Mouse (Mus musculus) CH12.LX (cell line): ENCODE measurements around the gene Zswim8. TPM values are rescaled to one million over a fixed set of nuclear protein-coding genes. Genes with fewer than 3 reads are reported as not detected.
A peak's percentile ranks its signal among the peaks of the same experiment; 100 is the strongest.

Source experiments
- DNase-seq: peaks from one replicate; pipeline ENCODE4 v3.0.0-alpha.2; 2013; ENCODE audit errors: extremely low read depth
- H3K27ac ChIP-seq: 2 replicates; pipeline ENCODE4 v1.5.1; 2012; ENCODE audit warnings: low read depth, mild to moderate bottlenecking, control low read depth, moderate library complexity; ENCODE audit not compliant: insufficient read depth
- H3K27me3 ChIP-seq: replicated peaks from 2 replicates; pipeline ENCODE3; 2012; ENCODE audit warnings: inconsistent platforms
- H3K36me3 ChIP-seq, 2 experiments: replicated peaks in 1 of 2; 2 replicates each; pipeline versions ENCODE3 to v1.6.1; 2012; ENCODE audit warnings: inconsistent platforms in 1 of 2, low read length in 1 of 2, mild to moderate bottlenecking in 1 of 2, mixed read lengths in 1 of 2, moderate library complexity in 1 of 2; ENCODE audit not compliant: control insufficient read depth in 1 of 2, insufficient read depth in 1 of 2
- H3K4me1 ChIP-seq, 2 experiments: 2 replicates each; pipeline ENCODE4 v1.6.1; 2012; ENCODE audit warnings: inconsistent platforms in 1 of 2, moderate library complexity in 1 of 2; ENCODE audit not compliant: insufficient read depth in 2 of 2, control insufficient read depth in 1 of 2
- H3K4me2 ChIP-seq: 2 replicates; pipeline ENCODE4 v1.6.1; 2012; ENCODE audit warnings: low read depth, mild to moderate bottlenecking, control low read depth; ENCODE audit not compliant: poor library complexity, insufficient read depth, severe bottlenecking
- H3K4me3 ChIP-seq, 3 experiments: fragments of 150-350 bp in 1 of 3; sonication (generic) in 1 of 3; replicated peaks in 1 of 3; 2 replicates each; pipeline versions ENCODE3 to v1.5.1; 2011 to 2012; ENCODE audit warnings: low read depth in 2 of 3, low read length in 2 of 3, mild to moderate bottlenecking in 2 of 3, moderate library complexity in 2 of 3, control low read depth in 1 of 3, improper control_type of control experiment in 1 of 3, inconsistent platforms in 1 of 3, mixed read lengths in 1 of 3; ENCODE audit not compliant: poor library complexity in 1 of 3
- H3K79me2 ChIP-seq: replicated peaks from 2 replicates; pipeline ENCODE4 v1.6.1; 2012; ENCODE audit warnings: mild to moderate bottlenecking, moderate library complexity; ENCODE audit not compliant: control insufficient read depth, poor library complexity, insufficient read depth, severe bottlenecking; ENCODE audit errors: extremely low read depth
- H3K9ac ChIP-seq: 2 replicates; pipeline ENCODE4 v1.6.1; 2012; ENCODE audit warnings: low read depth, mild to moderate bottlenecking, control low read depth, moderate library complexity; ENCODE audit not compliant: insufficient read depth
- H3K9me3 ChIP-seq: replicated peaks from 2 replicates; pipeline ENCODE3; 2012; ENCODE audit warnings: low read length, inconsistent platforms, mixed read lengths
- BHLHE40 ChIP-seq: IDR thresholded peaks from 2 replicates; pipeline ENCODE4 v1.6.1; 2011; ENCODE audit warnings: mild to moderate bottlenecking, low read depth, low read length, improper control_type of control experiment
- CHD2 ChIP-seq: IDR thresholded peaks from 2 replicates; pipeline ENCODE4 v1.6.1; 2011; ENCODE audit warnings: low read length, improper control_type of control experiment
- ELF1 ChIP-seq: IDR thresholded peaks from 2 replicates; pipeline ENCODE4 v1.6.1; 2014; ENCODE audit warnings: low read depth, mild to moderate bottlenecking, inconsistent platforms, low read length, improper control_type of control experiment
- EP300 ChIP-seq: IDR thresholded peaks from 2 replicates; pipeline ENCODE4 v1.6.1; 2011; ENCODE audit warnings: low read length, improper control_type of control experiment
- ETS1 ChIP-seq: conservative IDR thresholded peaks from 2 replicates; pipeline ENCODE4 v1.6.1; 2012; ENCODE audit warnings: low read depth, mild to moderate bottlenecking, inconsistent platforms, low read length, improper control_type of control experiment, moderate library complexity
- GABPA ChIP-seq: IDR thresholded peaks from 2 replicates; pipeline ENCODE4 v1.6.1; 2012; ENCODE audit warnings: low read depth, low read length, improper control_type of control experiment, inconsistent platforms; ENCODE audit not compliant: insufficient replicate concordance
- JUN ChIP-seq: IDR thresholded peaks from 2 replicates; pipeline ENCODE4 v1.6.1; 2011; ENCODE audit warnings: low read depth, mild to moderate bottlenecking, low read length, improper control_type of control experiment, moderate library complexity; ENCODE audit not compliant: insufficient read depth
- JUND ChIP-seq: conservative IDR thresholded peaks from 2 replicates; pipeline ENCODE4 v1.6.1; 2011; ENCODE audit warnings: low read depth, low read length, improper control_type of control experiment
- MAFK ChIP-seq: IDR thresholded peaks from 2 replicates; pipeline ENCODE4 v1.6.1; 2011; ENCODE audit warnings: low read length, improper control_type of control experiment; ENCODE audit not compliant: insufficient replicate concordance
- MAZ ChIP-seq: IDR thresholded peaks from 2 replicates; pipeline ENCODE4 v1.6.1; 2012; ENCODE audit warnings: low read depth, mild to moderate bottlenecking, inconsistent platforms, low read length, improper control_type of control experiment, moderate library complexity
- MXI1 ChIP-seq: IDR thresholded peaks from 2 replicates; pipeline ENCODE4 v1.6.1; 2011; ENCODE audit warnings: mild to moderate bottlenecking, low read depth, low read length, improper control_type of control experiment
- MYC ChIP-seq: IDR thresholded peaks from 2 replicates; pipeline ENCODE4 v1.6.1; 2011; ENCODE audit warnings: low read depth, mild to moderate bottlenecking, improper control_type of control experiment, low read length
- NRF1 ChIP-seq: IDR thresholded peaks from 2 replicates; pipeline ENCODE4 v1.6.1; 2014; ENCODE audit warnings: low read depth, mild to moderate bottlenecking, inconsistent platforms, low read length, improper control_type of control experiment, moderate library complexity
- PAX5 ChIP-seq: IDR thresholded peaks from 2 replicates; pipeline ENCODE4 v1.6.1; 2012; ENCODE audit warnings: low read length, inconsistent platforms, mixed read lengths
- POLR2AphosphoS2 ChIP-seq: IDR thresholded peaks from 2 replicates; pipeline ENCODE4 v1.6.1; 2011; ENCODE audit warnings: low read depth, low read length, improper control_type of control experiment
- RAD21 ChIP-seq: IDR thresholded peaks from 2 replicates; pipeline ENCODE4 v1.6.1; 2011; ENCODE audit warnings: low read depth, mild to moderate bottlenecking, low read length, improper control_type of control experiment, moderate library complexity
- RCOR1 ChIP-seq: conservative IDR thresholded peaks from 2 replicates; pipeline ENCODE4 v1.6.1; 2012; ENCODE audit warnings: low read depth, mild to moderate bottlenecking, inconsistent platforms, low read length, improper control_type of control experiment
- SIN3A ChIP-seq: IDR thresholded peaks from 2 replicates; pipeline ENCODE4 v1.6.1; 2012; ENCODE audit warnings: low read length, improper control_type of control experiment, inconsistent platforms
- SMC3 ChIP-seq: IDR thresholded peaks from 2 replicates; pipeline ENCODE4 v1.6.1; 2011; ENCODE audit warnings: low read depth, low read length, improper control_type of control experiment
- TBP ChIP-seq: conservative IDR thresholded peaks from 2 replicates; pipeline ENCODE4 v1.6.1; 2011; ENCODE audit warnings: low read depth, low read length, improper control_type of control experiment
- TCF12 ChIP-seq: IDR thresholded peaks from 2 replicates; pipeline ENCODE4 v1.6.1; 2014; ENCODE audit warnings: low read depth, mild to moderate bottlenecking, inconsistent platforms, low read length, improper control_type of control experiment
- UBTF ChIP-seq: IDR thresholded peaks from 2 replicates; pipeline ENCODE4 v1.6.1; 2012; ENCODE audit warnings: low read depth, mild to moderate bottlenecking, inconsistent platforms, low read length, improper control_type of control experiment, moderate library complexity
- USF2 ChIP-seq: conservative IDR thresholded peaks from 2 replicates; pipeline ENCODE4 v1.6.1; 2011; ENCODE audit warnings: low read depth, low read length, improper control_type of control experiment
- ZMIZ1 ChIP-seq: IDR thresholded peaks from 2 replicates; pipeline ENCODE4 v1.6.1; 2012; ENCODE audit warnings: low read depth, mild to moderate bottlenecking, inconsistent platforms, low read length, improper control_type of control experiment
- ZNF384 ChIP-seq: IDR thresholded peaks from 2 replicates; pipeline ENCODE4 v1.6.1; 2012; ENCODE audit warnings: low read depth, low read length, improper control_type of control experiment, inconsistent platforms
- dilution Hi-C: fragments of 300-500 bp; cut with MboI; formaldehyde crosslinking; loops from 2 replicates; pipeline ENCODE4 v1.14.3; 2020; ENCODE audit warnings: low sequenced_read_pairs; ENCODE audit not compliant: extremely low pct_unique_long_range_greater_than_20kb, extremely low pct_ligation_motif_present
- in situ Hi-C: fragments of 300-500 bp; cut with MboI; formaldehyde crosslinking; loops from 3 replicates; pipeline ENCODE4 v1.14.3; 2019; ENCODE audit warnings: low sequenced_read_pairs, low pct_ligation_motif_present, low pct_unique_long_range_greater_than_20kb, mixed read lengths
- polyA plus RNA-seq: library from polyadenylated mRNA; unstranded; fragments of >175 nt; gene quantifications from 2 replicates; pipeline ENCODE4 v1.2.1, GENCODE M21; 2012; ENCODE audit warnings: low read depth; ENCODE audit not compliant: insufficient read length
- total RNA-seq, 2 experiments: library from RNA; depleted of rRNA; stranded (reverse); fragments of 300-350 nt in 1 of 2; fragments of >200 nt in 1 of 2; gene quantifications; 2 replicates each; pipeline ENCODE4 v1.2.3; 2012 to 2014

Zswim8 gene
- total and polyA plus RNA-seq, 3 experiments, result 9.5 to 39.6 (median 22.6) TPM

DNA sequence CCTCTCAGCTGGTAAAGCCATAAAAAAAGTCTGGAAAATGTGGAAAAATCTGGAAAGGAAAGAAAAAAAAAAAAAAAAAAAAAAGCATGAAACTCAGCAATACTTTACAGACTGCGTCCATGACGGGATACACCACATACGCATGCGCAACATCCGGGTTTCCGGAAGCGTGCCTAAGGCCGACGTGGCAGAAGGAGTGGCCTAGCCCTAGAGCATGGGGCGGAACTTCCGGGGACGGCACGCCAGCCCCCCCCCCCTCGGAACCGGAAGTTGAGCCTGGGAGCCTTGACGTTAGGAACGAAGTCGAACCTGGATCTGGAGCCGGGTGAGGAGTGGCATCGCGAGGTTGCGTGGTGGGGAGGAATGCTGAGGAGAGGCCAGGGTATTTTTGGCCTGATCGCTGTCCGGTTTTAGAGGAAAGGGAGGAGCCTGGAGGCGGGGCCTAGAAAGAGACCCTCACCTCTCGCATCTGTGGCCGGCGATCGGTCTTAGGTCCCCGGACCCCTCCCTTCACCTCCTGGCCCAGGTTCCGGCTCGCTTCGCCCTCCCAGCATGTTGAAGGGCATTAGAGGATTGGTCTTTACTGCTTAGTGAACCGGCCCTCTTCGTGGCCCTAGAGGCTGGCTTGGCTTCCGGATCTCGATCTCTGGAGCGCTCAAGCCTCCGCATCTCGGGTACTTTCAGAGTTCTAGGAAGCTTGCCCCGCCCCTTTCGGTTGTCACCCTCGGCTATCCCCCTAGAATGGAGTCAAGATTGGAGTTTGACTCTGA, 33.1 kb upstream of the Zswim8 start, which contains the start of gene Sec24c (continued):
- TF ChIP-seq CHD2 (peak; percentile 80), UBTF (no peak), NRF1 (peak; percentile 97), MXI1 (peak; percentile 73), GABPA (no peak), RAD21 (no peak), ELF1 (peak; percentile 97), MAFK (peak; percentile 4; the same call in 1 of the 2 replicates), JUND (no peak), PAX5 (no peak), ZMIZ1 (peak; percentile 73), BHLHE40 (peak; percentile 63), RCOR1 (0 out of 2 replicates have a peak, but pooled peaks have one; percentile 48)

- no peak for DNase-seq
- Histone ChIP-seq H3K27ac (no peak overlapping the region), H3K79me2 (peaks cover 33% of the 10 kb centered on the region), H3K9ac (no peak overlapping the region), H3K27me3 (no peaks in the 10 kb centered on the region), H3K36me3 (peaks cover 64 to 75% of the 10 kb centered on the region in 2 experiments), H3K4me1 (peaks cover 14 to 27% of the 10 kb centered on the region in 2 experiments), H3K4me3 (no peak overlapping the region), H3K4me2 (no peak overlapping the region), H3K9me3 (peaks cover 9% of the 10 kb centered on the region)
- dilution Hi-C loops, result no loop called here
- no peak for TF ChIP-seq UBTF
- no peak for TF ChIP-seq ZMIZ1
- no peak for TF ChIP-seq EP300
- TF ChIP-seq SMC3, result no peak
- TF ChIP-seq MAFK, result no peak
- no peak for TF ChIP-seq TBP
- no peak for TF ChIP-seq ZNF384
- no peak for TF ChIP-seq MYC
- no peak for TF ChIP-seq JUN
- TF ChIP-seq TCF12, result no peak
- no peak for TF ChIP-seq ELF1
- TF ChIP-seq BHLHE40, result no peak
- no peak for TF ChIP-seq MAZ
- TF ChIP-seq ETS1, result no peak
- TF ChIP-seq SIN3A, result no peak
- no peak for TF ChIP-seq NRF1
- no peak for TF ChIP-seq POLR2AphosphoS2
- no peak for TF ChIP-seq USF2
- in situ Hi-C loops, result loop anchor here (5.0 to 10.0 kb wide), 2 partner anchors 49 to 283 kb away; partner anchors contain the start of gene Mrps16
Measured at GRCm38 (mm10) chr14:20677906-20678305, 29.4 kb upstream of the Zswim8 start.
